Mouse (Mus musculus) 416B (cell line): Measurements from ENCODE around the gene Mga.

ENCODE experiments used
- DNase-seq: peaks from one replicate; pipeline ENCODE4 v3.0.0; 2011; ENCODE audit warnings: low read depth

The Mga gene

GRCm38 (mm10) chr2:119897090-119897732 is at the start of gene Mga:
TSS of gene Mga (plus strand) at chr2:119897228.
- peak; percentile 99 for DNase-seq

- DNase-seq, result no peak
These were observed 43.2 kb upstream of the Mga start for GRCm38 (mm10) chr2:119853811-119854210.

- DNase-seq, result no peak
These were observed 41.6 kb upstream of the Mga start for GRCm38 (mm10) chr2:119855310-119855850.

GRCm38 (mm10) chr2:119857341-119857740 is 39.7 kb upstream of the Mga start:
- DNase-seq, result no peak

GRCm38 (mm10) chr2:119864484-119864883 is 32.5 kb upstream of the Mga start:
- DNase-seq, result no peak

DNA sequence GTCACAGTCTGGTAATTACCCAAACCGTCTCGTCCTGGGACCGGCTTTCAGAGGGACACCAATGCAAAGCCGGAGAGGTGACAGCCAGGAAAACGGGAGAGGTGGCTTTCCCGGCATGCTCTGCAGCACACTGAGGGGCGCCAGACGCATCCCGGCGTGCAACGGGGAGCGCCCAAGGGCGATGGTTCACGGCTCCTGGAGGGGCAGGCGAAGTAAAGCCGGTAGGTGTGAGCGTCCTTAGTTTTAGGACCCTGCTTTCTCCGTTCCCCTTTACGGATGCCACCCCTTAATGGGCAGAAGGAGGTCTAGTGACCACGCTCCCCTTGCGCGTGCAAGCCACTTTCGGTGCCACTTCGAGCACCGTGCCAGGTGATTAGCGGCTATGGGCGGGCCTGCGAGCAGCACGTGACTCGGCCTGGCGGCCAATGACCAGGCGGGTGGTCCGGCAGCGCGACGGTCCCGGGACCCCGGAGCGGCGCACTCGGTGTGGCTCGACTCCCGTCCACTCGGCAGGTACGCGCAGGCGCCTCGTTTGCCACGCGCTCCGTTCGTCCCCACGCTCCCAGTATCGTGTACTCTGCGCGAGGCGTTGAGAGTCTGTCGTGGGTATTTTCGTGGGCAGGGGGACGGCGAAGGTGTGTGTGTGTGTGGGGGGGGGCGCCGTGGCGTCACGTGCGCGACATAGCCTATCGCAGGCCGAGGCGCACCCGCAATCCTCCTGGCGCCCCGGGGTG is 24.5 kb upstream of the Mga start:
- DNase-seq, result no peak

DNA sequence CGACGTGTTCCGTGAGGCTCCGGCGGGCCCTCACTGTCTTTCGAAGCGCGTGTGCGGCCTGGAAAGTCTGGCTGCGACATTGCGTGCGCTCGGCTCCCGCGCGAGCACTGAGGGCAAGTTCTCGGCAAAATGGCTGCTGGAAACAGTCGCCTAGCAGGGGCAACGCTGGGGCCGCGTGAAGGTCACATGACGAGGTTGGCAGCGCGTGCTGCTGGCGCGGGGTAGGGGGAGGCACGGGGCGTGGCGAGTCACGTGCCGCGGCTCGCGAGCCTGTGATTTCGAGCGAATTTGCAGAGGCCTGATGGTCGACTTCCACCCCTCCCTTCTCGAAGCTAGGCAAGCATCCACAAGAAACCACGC is 23.9 kb upstream of the Mga start:
- no peak for DNase-seq

DNA sequence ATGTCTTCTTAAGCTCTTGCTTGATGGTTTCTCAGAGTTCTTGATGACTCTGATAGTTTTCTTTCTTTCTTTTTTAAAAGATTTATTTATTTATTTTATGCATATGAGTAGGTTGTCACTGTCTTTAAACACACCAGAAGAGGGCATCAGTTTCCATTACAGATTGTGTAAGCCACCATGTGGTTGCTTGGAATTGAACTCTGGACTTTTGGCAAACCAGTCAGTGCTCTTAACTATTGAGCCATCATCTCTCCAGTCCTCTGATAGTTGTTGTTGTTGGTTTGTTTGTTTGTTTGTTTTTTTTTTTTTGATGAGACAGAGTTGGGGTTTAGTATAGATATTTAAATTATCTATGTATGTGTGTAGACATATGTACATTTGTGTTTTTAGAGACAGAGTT is 21.0 kb upstream of the Mga start:
- no peak for DNase-seq

- DNase-seq, result peak; percentile 37
These were observed 9.8 kb upstream of the Mga start for GRCm38 (mm10) chr2:119887201-119887600.

DNA sequence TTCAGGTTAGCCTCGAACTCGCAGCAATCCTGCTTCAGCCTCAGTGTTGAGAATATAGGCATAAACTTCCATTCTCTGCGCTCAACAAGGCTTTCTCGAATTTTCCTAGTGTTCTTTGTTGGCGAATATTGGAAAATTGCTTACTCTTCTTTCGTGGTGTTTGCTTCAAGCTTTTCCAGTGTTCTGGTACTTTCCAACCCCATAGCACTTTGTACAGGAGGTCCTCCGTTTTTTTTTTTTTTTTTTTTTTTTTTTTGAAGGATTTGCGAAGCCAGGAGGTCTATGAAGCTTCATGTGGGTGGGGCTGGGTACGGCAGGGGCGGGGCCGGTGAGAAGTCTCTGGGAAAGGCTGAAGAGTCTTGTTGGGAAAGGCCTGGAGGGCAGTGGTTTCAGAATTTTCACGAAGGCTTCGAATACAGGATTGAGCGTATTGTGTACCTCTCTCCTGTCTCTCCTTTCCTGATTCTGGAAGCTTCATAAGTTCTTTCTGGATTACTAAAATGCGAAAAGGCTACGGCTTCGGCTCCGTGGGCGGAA is 407 bp upstream of the Mga start:
- no peak for DNase-seq

DNA sequence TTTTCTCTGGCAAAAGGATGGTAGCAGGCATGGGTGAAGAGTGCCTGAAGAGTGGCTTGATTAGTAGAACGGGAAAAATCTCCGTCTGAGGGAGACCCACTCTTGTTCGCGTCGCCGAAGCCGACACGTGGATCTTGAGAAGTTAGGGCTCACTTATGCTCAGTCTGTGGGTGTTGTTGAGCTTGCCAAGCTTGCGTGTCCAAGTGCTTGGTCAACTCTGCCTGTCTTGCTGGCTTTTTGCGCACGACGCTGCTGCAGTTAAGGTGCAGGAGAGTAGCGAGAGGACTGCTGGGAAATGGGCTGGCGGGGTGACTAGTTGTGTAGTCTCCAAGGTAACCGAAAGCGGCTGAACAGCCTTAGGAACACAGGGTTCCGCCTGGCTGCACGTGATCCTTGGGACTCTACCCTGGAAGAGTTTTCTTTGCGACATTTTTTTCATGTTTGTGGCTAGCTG is 1.1 kb downstream of the Mga start:
- peak; percentile 92 for DNase-seq

DNA sequence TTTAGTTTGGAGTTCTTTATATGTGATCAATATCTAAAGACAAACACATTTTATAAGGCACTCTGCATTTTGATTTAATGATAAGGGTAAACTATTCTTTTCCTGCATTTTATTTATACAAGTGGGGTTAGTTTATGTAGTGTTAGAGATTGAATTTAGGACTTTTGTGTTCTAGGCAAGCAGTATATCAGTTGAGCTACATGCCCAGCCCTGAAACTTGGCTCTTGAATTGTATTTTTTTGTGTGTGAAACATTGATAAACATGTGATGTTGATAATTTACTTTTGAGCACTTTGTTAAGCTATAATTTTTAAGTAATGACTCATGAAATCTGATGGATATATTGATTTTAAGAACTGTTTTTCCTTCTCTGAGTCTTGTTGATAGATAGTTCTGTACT is 19.0 kb downstream of the Mga start:
- no peak for DNase-seq

DNA sequence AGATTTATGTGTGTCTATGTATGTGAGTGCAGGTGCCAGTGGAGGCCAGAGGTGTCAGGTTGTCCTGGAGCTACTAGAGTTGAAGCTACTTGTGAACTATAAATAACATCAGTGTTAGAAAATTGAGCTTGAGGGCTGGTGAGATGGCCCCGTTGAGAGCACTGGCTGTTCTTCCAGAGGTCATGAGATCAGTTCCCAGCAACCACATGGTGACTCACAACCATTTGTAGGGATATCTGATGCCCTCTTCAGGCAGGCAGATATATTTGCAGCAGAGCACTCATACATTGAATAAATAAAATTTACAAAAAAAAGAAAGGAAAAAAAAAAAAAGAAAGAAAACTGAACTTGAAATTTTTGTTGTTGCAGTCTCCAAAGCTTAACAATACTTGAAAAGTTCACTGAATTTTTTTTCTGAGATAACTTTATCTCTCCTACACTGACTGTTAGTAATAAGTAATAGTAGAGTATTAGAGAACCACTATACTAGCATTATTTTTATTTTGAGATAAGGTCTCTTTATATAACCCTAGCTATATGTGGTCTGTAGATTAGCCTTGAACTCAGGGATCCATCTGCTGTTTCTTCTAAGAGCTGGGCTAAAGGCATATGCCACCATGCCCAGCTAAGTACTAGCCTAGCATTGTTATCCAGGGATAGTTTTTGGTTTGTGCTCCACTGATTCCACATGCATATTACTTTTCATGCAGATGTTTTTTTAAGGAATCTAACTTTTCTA is 20.8 kb downstream of the Mga start:
- peak; percentile 31 for DNase-seq

- peak; percentile 84 for DNase-seq
These were observed 73.5 kb downstream of the Mga start for GRCm38 (mm10) chr2:119970571-119970970.

- peak; percentile 45 for DNase-seq
These were observed 74.3 kb downstream of the Mga start for GRCm38 (mm10) chr2:119971316-119971715.

- DNase-seq, result peak; percentile 96
These were observed 75.0 kb downstream of the Mga start for GRCm38 (mm10) chr2:119971837-119972536.

DNA sequence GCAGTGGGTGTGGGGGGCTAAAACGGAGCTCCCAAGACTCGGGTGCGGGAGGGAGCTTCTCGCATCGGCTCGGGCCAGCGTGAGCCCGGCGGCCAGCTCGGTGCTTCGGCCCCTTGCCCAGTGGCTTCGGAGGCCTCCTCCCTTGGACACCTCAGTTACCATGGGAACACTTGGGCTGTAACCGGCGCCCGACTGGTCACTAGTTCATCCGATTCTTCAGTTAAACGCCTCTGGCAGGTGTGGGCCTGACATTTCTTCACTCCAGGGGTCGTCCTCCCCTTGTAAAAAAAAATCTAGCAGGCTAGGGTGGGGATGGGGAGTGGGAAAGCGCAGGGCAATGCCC is 75.5 kb downstream of the Mga start, which contains the start of gene Mapkbp1:
TSS of gene Mapkbp1 (plus strand) at position 163 of the 343 bp plus-strand sequence.
- no peak for DNase-seq

- no peak for DNase-seq
These were observed 83.4 kb downstream of the Mga start for GRCm38 (mm10) chr2:119980343-119980986.

DNA sequence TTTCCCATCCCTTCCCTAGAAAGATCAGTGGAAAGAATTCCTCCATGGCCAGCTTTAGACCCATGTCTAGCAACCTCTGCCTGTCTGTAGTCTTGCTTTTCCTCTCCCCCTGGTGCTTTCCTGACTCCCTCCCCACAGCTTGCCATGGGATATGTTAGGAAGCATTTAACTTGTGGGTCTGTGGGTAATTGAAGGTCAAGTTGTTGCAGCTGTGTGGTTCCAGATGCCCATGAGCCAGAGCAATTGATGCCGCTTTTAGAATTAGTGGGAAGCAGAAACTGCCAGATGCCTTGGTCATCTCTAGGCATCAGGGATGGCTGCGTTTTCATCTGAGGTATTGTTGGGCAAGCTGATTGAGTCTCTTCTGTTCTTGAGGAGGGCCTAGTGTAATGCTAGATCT is 84.6 kb downstream of the Mga start:
- no peak for DNase-seq

DNA sequence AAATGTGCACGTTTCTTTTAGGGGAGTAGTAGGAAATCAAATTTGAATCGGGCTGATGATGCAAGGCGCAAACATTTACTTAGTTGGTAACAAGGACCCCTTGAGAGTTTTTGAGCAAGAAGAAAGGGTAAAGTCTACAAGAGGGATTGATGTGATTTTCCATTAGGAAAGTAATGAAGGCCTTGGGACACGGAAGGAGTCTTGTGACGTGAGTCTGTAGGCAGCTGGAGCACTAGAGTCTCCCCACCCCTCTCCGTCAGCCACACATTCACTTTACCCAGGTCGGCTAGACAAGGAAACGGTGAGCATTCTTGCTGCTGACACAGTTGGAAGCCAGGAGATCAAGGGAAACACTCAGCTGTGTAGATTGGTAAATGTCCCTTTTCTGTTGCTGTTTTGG is 88.8 kb downstream of the Mga start:
- DNase-seq, result no peak

GRCm38 (mm10) chr2:119986369-119986768 is 89.3 kb downstream of the Mga start:
- DNase-seq, result no peak
